Mouse (Mus musculus): ENCODE data around the gene Actg1. TPM values are rescaled to one million over a fixed set of nuclear protein-coding genes. Genes with fewer than 3 reads are reported as not detected.

Actg1 gene
- polyA plus RNA-seq, 2 experiments = 256 to 451 TPM

GRCm38 (mm10) chr11:120345067-120345681 lies 3.2 kb downstream of the Actg1 start:
- no peak for DNase-seq (ENCODE audit: low read depth in 3 of 3, low spot score in 3 of 3)
- H3K27ac ChIP-seq = peak overlapping the region; percentile 16; the same call in 1 of the 2 replicates
- H3K4me3 ChIP-seq (ENCODE audit: insufficient read depth in 1 of 2, low read depth in 2 of 2, low read length in 2 of 2) = peak overlapping the region in 1 of 2 experiments; percentile 8; a peak in 1 of 4 replicates

GRCm38 (mm10) chr11:120344310-120344920 lies 3.9 kb downstream of the Actg1 start:
- no peak overlapping the region for H3K27ac ChIP-seq
- no peak overlapping the region for H3K4me3 ChIP-seq (ENCODE audit: insufficient read depth in 1 of 2, low read depth in 2 of 2, low read length in 2 of 2)
- H3K4me2 ChIP-seq (ENCODE audit: low read depth) = no peak overlapping the region
- H3K36me3 ChIP-seq (replicated peaks; ENCODE audit: control insufficient read depth, insufficient read depth, low read depth) = peaks cover 14% of the 10 kb centered on the region
- H3K9ac ChIP-seq (replicated peaks) = no peak overlapping the region
- peaks cover 4 to 17% of the 10 kb centered on the region in 2 experiments for H3K4me1 ChIP-seq (replicated peaks; ENCODE audit: control insufficient read depth in 2 of 2, insufficient read depth in 2 of 2, low read length in 1 of 2)
- TF ChIP-seq CTCF (IDR thresholded peaks at IDR 0.05; ENCODE audit: low read depth) (no peak), EP300 (IDR thresholded peaks at IDR 0.05; ENCODE audit: low read depth) (no peak)
- H3K27me3 ChIP-seq (ENCODE audit: control insufficient read depth, insufficient read depth, low read length) = peaks cover 5% of the 10 kb centered on the region
- DNase-seq (ENCODE audit: low read depth in 3 of 3, low spot score in 3 of 3) (no peak), ATAC-seq (ENCODE audit: insufficient read depth) (no peak)
- H3K9me3 ChIP-seq (ENCODE audit: control insufficient read depth, low read length) = no peaks in the 10 kb centered on the region
- WGBS (ENCODE audit: insufficient replicate concordance) = 56% methylated on average over 5 of the region's 5 CpGs

More at GRCm38 (mm10) chr11:120345067-120345681, 3.2 kb downstream of the Actg1 start:
- no peak overlapping the region for H3K4me2 ChIP-seq (ENCODE audit: low read depth)
- no peaks in the 10 kb centered on the region for H3K9me3 ChIP-seq (ENCODE audit: control insufficient read depth, low read length)
- TF ChIP-seq EP300 (IDR thresholded peaks at IDR 0.05; ENCODE audit: low read depth) (no peak), CTCF (IDR thresholded peaks at IDR 0.05; ENCODE audit: low read depth) (no peak)
- WGBS (ENCODE audit: insufficient replicate concordance) = 38% methylated on average over 1 of the region's 1 CpGs
- peaks cover 7 to 15% of the 10 kb centered on the region in 2 experiments for H3K4me1 ChIP-seq (replicated peaks; ENCODE audit: control insufficient read depth in 2 of 2, insufficient read depth in 2 of 2, low read length in 1 of 2)
- H3K36me3 ChIP-seq (replicated peaks; ENCODE audit: control insufficient read depth, insufficient read depth, low read depth) = peaks cover 14% of the 10 kb centered on the region
- no peak overlapping the region for H3K9ac ChIP-seq (replicated peaks)
- peaks cover 12% of the 10 kb centered on the region for H3K27me3 ChIP-seq (ENCODE audit: control insufficient read depth, insufficient read depth, low read length)
- ATAC-seq (ENCODE audit: insufficient read depth) = no peak

GRCm38 (mm10) chr11:120343519-120344309 lies 4.6 kb downstream of the Actg1 start:
- H3K4me2 ChIP-seq (ENCODE audit: low read depth) = no peak overlapping the region
- H3K36me3 ChIP-seq (replicated peaks; ENCODE audit: control insufficient read depth, insufficient read depth, low read depth) = peaks cover 14% of the 10 kb centered on the region
- ATAC-seq (ENCODE audit: insufficient read depth) (no peak), DNase-seq (ENCODE audit: low read depth in 3 of 3, low spot score in 3 of 3) (no peak)
- 61% methylated on average over 5 of the region's 5 CpGs for WGBS (ENCODE audit: insufficient replicate concordance)
- H3K9me3 ChIP-seq (ENCODE audit: control insufficient read depth, low read length) = no peaks in the 10 kb centered on the region
- peaks cover 0 to 10% of the 10 kb centered on the region in 2 experiments; a peak in 3 of 4 replicates for H3K4me1 ChIP-seq (replicated peaks; ENCODE audit: control insufficient read depth in 2 of 2, insufficient read depth in 2 of 2, low read length in 1 of 2)
- no peaks in the 10 kb centered on the region for H3K27me3 ChIP-seq (ENCODE audit: control insufficient read depth, insufficient read depth, low read length)
- no peak overlapping the region for H3K9ac ChIP-seq (replicated peaks)
- no peak overlapping the region for H3K27ac ChIP-seq
- no peak for TF ChIP-seq EP300 (IDR thresholded peaks at IDR 0.05; ENCODE audit: low read depth)
- TF ChIP-seq CTCF (IDR thresholded peaks at IDR 0.05; ENCODE audit: low read depth) = no peak
- H3K4me3 ChIP-seq (ENCODE audit: insufficient read depth in 1 of 2, low read depth in 2 of 2, low read length in 2 of 2) = no peak overlapping the region

GRCm38 (mm10) chr11:120342656-120343160 lies 5.6 kb downstream of the Actg1 start:
- Histone ChIP-seq H3K9ac (replicated peaks) (no peak overlapping the region), H3K27ac (no peak overlapping the region), H3K4me2 (ENCODE audit: low read depth) (no peak overlapping the region), H3K27me3 (ENCODE audit: control insufficient read depth, insufficient read depth, low read length) (no peaks in the 10 kb centered on the region), H3K36me3 (replicated peaks; ENCODE audit: control insufficient read depth, insufficient read depth, low read depth) (peaks cover 14% of the 10 kb centered on the region), H3K4me1 (replicated peaks; ENCODE audit: control insufficient read depth in 2 of 2, insufficient read depth in 2 of 2, low read length in 1 of 2) (peaks cover 0 to 10% of the 10 kb centered on the region in 2 experiments; a peak in 3 of 4 replicates), H3K4me3 (ENCODE audit: insufficient read depth in 1 of 2, low read depth in 2 of 2, low read length in 2 of 2) (no peak overlapping the region), H3K9me3 (ENCODE audit: control insufficient read depth, low read length) (no peaks in the 10 kb centered on the region)
- no peak for TF ChIP-seq CTCF (IDR thresholded peaks at IDR 0.05; ENCODE audit: low read depth)
- TF ChIP-seq EP300 (IDR thresholded peaks at IDR 0.05; ENCODE audit: low read depth) = no peak
- DNase-seq (ENCODE audit: low read depth in 3 of 3, low spot score in 3 of 3) (no peak), ATAC-seq (ENCODE audit: insufficient read depth) (no peak)
- WGBS (ENCODE audit: insufficient replicate concordance) = 75% methylated on average over 5 of the region's 5 CpGs

Data from liver, embryonic 14.5 days (tissue).